Mouse (Mus musculus): ENCODE results near the gene Ap1g2. TPM values are rescaled to one million over a fixed set of nuclear protein-coding genes. Genes with fewer than 3 reads are reported as not detected.

Ap1g2 gene
- 104 TPM for total RNA-seq (2023)

GRCm38 (mm10) chr14:55105836-55106809 is at the start of gene Ap1g2:
TSS of gene Ap1g2 (minus strand) at chr14:55106593.

GRCm38 (mm10) chr14:55116425-55117200 is 10.2 kb upstream of the Ap1g2 start, which contains the start of gene Jph4:
TSS of gene Jph4 (minus strand) at chr14:55116935.

GRCm38 (mm10) chr14:55094704-55095231 is 11.6 kb downstream of the Ap1g2 start, which contains the start of gene Thtpa:
TSS of gene Thtpa (plus strand) at chr14:55094784.

GRCm38 (mm10) chr14:55092011-55092577 is 14.3 kb downstream of the Ap1g2 start, which contains the start of gene Zfhx2:
TSS of gene Zfhx2 (minus strand) at chr14:55092324.

Other genes with a start within 250 kb of the Ap1g2 start
- 3.3 TPM for gene Homez, start 235.6 kb downstream of the Ap1g2 start, total RNA-seq (2023)
- gene Ppp1r3e, start 229.0 kb downstream of the Ap1g2 start, total RNA-seq (2023), result 17.4 TPM
- 1.4 TPM for gene Bcl2l2, start 223.2 kb downstream of the Ap1g2 start, total RNA-seq (2023)
- not detected for gene Gm20521, start 223.2 kb downstream of the Ap1g2 start, total RNA-seq (2023)
- 243 TPM for gene Pabpn1, start 214.1 kb downstream of the Ap1g2 start, total RNA-seq (2023)
- gene Slc22a17, start 193.5 kb downstream of the Ap1g2 start, total RNA-seq (2023), result 2.0 TPM
- gene Efs, start 180.5 kb downstream of the Ap1g2 start, total RNA-seq (2023), result not detected
- gene Il25, start 173.9 kb downstream of the Ap1g2 start, total RNA-seq (2023), result not detected
- gene Cmtm5, start 170.3 kb downstream of the Ap1g2 start, total RNA-seq (2023), result not detected
- gene Myh6, start 139.7 kb downstream of the Ap1g2 start, total RNA-seq (2023), result not detected
- not detected for gene Gm17428, start 129.7 kb downstream of the Ap1g2 start, total RNA-seq (2023)
- not detected for gene Myh7, start 112.0 kb downstream of the Ap1g2 start, total RNA-seq (2023)
- 92.5 TPM for gene Ngdn, start 91.1 kb downstream of the Ap1g2 start, total RNA-seq (2023)
- gene Zfhx2, start 14.3 kb downstream of the Ap1g2 start, total RNA-seq (2023), result 21.5 TPM
- 4.0 TPM for gene Thtpa, start 11.8 kb downstream of the Ap1g2 start, total RNA-seq (2023)
- not detected for gene Jph4, start 10.3 kb upstream of the Ap1g2 start, total RNA-seq (2023)
- gene Dhrs2, start 115.4 kb upstream of the Ap1g2 start, total RNA-seq (2023), result not detected